Mouse (Mus musculus): ENCODE data around the gene Rad9a. TPM values are rescaled to one million over a fixed set of nuclear protein-coding genes. Genes with fewer than 3 reads are reported as not detected.

The Rad9a gene
- total RNA-seq (2023): 10 to 100 TPM; 30.2 to 36.5 TPM

DNA sequence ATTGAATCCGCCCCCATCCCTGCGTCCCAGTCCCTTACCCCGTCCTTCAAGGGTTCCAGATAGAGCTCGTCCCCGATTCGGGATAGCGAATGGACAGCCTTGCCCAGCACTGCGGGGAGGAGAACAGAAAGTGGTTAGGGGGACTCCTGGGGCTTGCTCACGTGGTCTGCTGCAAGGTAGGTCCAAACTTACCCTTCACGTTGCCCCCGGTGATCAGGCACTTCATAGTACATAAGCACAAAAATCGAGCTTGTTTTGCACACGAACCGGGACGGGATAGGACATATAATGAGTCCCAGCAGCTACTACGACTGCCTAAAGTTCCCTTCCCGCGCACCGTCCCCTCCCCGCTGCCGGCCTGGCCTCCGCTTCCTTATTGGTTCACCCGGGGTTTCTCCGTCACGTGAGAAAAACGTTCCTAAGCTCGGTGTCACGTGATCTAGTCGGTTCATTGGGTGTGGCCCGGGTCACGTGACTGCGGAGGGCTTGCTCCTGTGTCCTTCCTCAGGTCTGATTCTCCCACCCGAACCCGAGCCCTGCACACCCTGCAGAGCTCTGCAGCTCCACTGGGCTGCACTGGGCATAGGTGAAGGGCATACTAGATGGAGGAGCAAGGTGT lies at the start of gene Rad9a:
TSS of gene Rad9a (minus strand) at position 372 of the 619 bp plus-strand sequence.

DNA sequence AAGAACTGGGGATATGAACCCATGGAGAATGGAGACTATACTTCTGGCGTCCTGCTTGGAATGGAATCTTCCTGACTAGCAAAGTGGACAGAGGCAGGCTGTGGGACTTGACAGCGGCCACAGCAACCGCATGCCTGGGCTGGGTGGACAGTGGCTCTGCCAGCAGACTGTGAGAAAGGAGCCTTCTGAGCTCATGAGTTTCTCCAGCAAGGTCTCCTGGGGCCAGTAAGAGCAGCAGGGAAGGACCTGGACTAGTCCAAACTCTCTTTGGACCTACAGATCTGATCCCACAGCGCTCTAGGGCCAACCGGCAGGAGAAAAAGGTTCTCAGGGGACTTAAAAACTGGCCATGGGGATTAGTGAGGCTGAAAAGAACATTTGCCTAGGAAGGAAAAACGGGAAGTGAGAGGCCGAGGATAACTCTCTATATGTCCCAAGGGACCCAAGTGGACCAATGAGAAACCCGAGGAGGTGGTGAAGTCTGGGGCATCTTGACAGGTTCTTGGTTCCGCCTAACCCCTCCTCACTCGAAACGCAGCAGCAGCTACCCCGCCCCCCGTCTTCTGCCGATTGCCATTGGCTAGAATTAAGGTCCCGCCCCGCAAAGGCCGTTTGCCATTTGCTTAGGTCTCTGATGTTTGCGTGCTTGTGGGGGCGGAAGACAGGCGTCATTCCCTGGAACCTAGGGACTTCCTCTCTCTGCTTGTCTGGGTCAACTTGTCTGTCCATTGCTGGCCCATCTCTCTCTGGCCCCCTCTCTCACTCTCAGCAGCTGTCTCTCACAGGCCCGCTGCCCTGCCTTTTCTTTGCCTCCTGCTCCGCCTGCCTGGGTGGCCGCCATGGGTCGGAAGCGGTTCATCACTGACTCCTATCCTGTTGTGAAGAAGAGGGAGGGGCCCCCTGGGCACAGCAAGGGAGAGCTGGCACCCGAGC lies 30.1 kb upstream of the Rad9a start, which contains the start of gene Pold4:
TSS of gene Pold4 (plus strand) at position 647 of the 933 bp plus-strand sequence.

DNA sequence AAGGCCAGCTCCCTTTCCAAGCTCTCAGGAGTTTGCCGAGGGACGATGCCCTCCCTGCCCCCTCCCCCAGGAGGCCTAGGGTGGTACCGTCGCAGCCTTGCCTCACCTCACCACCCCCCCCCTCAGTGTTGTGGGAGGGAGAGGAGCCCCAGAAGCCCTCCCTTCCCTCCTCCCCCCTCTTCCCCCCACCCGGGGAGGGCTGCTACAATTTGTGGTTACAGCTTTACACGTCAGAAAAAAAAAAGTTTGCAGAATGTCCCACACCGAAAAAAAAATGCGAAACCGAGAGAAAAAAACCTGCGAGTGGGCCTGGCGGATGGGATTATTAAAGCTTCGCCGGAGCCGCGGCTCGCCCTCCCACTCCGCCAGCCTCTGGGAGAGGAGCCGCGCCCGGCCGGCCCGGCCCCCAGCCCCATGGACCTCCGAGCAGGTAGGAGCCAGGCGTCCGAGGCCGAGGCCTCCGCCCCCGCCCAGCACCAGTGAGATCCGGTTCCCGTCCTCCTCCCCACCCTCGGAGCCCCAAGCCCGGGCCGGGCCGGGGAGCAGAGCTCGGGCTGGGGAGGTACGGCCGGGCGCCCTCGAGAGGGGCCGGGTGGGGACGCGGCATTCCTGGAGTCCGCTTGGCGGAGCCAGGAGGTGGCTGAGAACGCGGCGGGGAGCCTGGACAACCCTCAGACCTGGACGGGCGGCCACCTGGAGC lies 12.8 kb upstream of the Rad9a start, which contains the start of the genes Clcf1 and AC109138.7:
TSS of gene Clcf1 (plus strand) at position 168 of the 700 bp plus-strand sequence.
TSS of gene AC109138.7 (plus strand) at position 287 of the 700 bp plus-strand sequence.

DNA sequence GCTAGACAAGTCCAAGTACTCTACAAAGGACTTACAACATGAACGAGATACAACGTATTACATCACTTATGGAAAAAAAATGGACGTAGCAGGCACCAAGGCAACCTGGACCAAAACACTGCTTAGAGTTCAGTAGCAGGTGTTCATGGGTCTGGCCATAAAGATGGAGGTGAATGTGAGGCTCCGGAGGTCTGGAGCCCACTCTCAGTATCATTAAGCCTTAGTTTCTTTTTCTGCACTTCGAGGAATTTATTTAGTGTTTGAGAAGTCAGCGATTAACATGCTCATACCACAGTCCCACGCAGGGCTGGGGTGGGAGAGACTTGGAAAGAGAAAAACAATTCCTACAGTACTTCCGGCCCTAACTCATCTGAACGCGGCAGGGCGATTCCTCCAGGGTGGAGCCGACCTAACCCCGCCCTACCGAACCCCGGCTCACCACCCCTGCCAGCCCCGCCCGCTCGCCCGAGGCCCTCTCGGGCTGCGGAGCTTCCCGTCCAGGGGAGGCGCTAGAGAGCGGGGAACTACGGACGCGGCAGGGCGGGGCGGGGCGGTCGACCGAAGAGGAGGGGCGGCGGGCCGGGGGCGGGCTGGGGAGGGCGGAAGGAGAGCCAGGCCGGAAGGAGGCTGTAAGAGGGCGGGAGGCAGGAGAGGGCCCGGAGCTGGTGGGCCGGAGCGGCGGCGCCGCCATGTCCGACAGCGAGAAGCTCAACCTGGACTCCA lies 9.8 kb downstream of the Rad9a start, which contains the start of gene Ppp1ca:
TSS of gene Ppp1ca (plus strand) at position 538 of the 723 bp plus-strand sequence.

DNA sequence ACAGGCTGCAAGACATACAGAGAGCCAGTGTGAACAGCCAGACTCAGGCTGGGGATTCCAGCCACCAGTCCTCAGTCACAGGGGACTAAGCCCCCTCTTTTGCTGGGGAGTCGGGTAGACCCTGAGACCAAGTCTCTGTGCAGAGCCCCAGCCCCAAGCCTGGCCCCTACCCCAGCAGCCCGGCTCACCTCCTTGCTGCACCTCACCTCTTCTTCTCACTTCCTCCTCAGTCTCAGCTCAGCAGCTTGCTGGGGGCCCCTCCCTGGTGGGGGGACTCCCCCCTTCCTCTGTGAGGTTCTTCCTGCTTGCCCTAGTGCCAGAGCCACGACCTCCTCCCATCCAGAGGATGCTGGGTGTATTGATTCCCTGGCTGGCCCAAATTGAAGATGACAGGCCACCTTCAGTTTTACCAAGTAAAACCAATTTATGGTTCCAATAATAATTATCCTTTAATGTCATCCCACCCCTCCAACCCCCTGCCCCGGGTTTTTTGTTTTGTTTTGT lies 10.6 kb downstream of the Rad9a start, which contains the start of gene Tbc1d10c:
TSS of gene Tbc1d10c (minus strand) at position 454 of the 504 bp plus-strand sequence.

DNA sequence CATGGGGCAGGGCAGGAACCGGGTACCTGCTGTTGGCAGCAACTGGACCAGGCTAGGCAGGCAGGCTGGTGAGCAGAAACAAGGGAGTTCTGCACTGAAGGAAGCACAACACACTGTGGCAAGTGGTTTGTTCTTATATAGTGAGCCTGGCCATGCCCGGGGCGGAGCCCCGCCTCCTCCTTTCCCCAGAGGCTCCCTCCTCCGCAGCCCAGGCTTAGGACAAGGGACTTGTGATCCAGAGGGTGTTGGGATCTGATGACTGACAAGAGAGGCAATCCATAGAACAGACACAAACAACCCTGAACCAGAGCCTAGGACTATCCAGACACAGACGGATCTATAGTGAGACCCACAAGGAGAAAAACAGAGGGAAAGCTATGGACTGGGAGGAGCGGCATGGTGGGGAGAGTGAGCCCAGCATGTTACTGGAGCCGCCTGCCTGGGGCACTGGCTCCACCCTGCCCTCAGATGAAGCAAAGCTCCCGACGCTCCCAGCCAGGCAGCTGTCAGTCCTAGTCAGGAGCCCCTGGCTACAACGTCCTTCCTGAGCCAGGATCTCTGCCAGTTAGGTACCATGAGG lies 26.0 kb downstream of the Rad9a start, which contains the start of gene Carns1:
TSS of gene Carns1 (minus strand) at position 112 of the 580 bp plus-strand sequence.

DNA sequence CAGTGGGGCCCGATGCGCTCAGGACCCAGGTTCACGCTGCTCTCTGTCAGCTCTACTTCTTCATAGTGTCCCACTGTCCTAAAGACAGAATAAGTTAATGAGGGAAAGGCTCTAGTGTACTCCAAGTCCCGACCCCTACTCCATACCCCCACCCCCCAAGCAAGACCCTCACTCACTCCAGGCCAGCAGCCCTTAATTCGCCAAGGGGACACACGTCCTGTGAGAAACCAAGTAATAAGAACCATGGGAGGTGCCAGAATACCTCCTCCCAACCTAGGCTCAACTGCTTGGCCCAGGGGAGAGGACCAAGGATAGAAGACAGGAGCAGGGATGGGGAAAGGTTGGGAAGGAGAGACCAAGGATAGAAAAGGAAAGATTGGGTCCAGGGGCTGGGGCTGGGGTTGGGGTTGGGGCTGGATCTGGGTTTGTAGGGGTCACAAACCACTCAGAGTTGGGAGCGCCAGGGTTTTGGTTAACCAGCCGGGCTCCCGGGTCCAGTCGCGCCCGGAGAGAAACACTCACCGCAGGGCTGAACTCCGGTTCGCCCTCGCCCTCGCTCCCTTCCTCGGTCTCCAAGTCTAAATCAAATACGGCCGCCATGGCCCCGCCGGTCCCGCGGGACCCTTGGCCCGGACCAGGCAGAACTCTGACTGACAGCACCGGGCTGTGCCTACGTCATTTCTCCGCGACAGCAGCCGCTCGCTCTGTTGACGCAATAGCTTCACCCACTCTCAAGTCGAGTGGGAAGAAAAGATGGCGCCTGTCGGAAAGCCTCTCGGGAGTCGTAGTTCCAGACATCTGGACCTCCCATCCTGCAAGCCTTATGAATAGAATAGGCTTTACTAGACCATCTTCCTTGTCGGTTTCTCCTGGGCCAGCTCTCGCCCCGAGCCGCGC lies 38.6 kb downstream of the Rad9a start, which contains the start of gene Rps6kb2:
TSS of gene Rps6kb2 (minus strand) at position 709 of the 897 bp plus-strand sequence.

DNA sequence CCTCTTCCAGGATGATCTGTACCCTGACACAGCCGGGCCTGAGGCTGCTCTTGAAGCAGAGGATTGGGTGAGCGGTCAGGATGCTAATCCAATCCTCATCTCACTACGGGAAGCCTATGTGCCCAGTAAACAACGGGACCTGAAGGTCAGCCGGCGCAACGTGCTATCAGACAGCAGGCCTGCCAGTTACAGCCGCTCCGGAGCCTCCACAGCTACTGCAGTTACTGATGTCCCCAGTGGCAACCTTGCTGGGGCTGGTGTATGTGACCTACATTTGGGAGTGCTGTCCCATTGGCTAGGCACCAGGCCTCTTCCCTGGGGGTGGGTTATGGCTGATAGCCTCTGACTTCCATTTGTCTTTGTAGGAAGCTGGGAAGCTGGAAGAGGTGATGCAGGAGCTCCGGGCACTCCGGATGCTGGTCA lies 48.2 kb downstream of the Rad9a start, which contains the start of gene Ptprcap:
TSS of gene Ptprcap (plus strand) at position 373 of the 423 bp plus-strand sequence.

DNA sequence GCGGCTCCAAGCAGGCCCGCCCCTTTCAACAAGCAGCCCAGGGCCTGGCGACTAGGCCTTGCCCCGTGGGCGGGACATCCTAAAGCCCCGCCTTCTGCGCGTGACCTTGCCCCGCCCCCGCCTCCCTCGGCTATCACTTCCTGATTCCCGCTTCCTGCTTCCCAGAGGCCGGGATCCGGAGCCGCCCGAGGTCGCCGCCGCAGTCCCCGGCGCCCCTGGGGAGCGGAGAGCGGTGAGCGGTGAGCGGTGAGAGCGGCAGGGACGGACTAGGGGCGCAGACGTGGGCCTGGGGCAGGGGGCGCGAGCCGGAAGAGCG lies 53.0 kb downstream of the Rad9a start, which contains the start of gene Coro1b:
TSS of gene Coro1b (plus strand) at position 129 of the 316 bp plus-strand sequence.

Other genes starting within 250 kb of the Rad9a start
- gene Aldh3b3, start 243.0 kb downstream of the Rad9a start, total RNA-seq (2023): 10 to 100 TPM; 12.3 to 12.6 TPM
- gene Aldh3b2, start 229.3 kb downstream of the Rad9a start, total RNA-seq (2023): 10 to 100 TPM; 12.7 to 16.4 TPM
- gene Acy3, start 215.1 kb downstream of the Rad9a start, total RNA-seq (2023): under 1 TPM in 1 of 2 experiments, not detected in 1; 0.42 TPM
- not detected for gene Tbx10, start 208.9 kb downstream of the Rad9a start, total RNA-seq (2023)
- gene Nudt8, start 201.1 kb downstream of the Rad9a start, total RNA-seq (2023): 1 to 10 TPM; 5.2 to 5.9 TPM
- gene Gm49405, start 201.0 kb downstream of the Rad9a start, total RNA-seq (2023): 1 to 10 TPM in 1 of 2 experiments, under 1 TPM in 1; 0.70 to 1.0 TPM
- gene Doc2g, start 198.3 kb downstream of the Rad9a start, total RNA-seq (2023): 1 to 10 TPM in 1 of 2 experiments, under 1 TPM in 1; 0.55 to 2.2 TPM
- 10 to 100 TPM; 69.0 to 69.5 TPM for gene Ndufv1, start 188.9 kb downstream of the Rad9a start, total RNA-seq (2023)
- gene Gstp1, start 163.7 kb downstream of the Rad9a start, total RNA-seq (2023): 10 to 100 TPM; 71.2 to 96.6 TPM
- gene Gstp2, start 155.6 kb downstream of the Rad9a start, total RNA-seq (2023): 1 to 10 TPM; 5.9 to 8.4 TPM
- 1 to 10 TPM; 5.3 to 8.8 TPM for gene Gstp3, start 142.1 kb downstream of the Rad9a start, total RNA-seq (2023)
- gene Cabp2, start 120.1 kb downstream of the Rad9a start, total RNA-seq (2023): not detected
- gene Cdk2ap2, start 104.5 kb downstream of the Rad9a start, total RNA-seq (2023): 100 to 1,000 TPM; 208 to 221 TPM
- 100 to 1,000 TPM; 161 to 176 TPM for gene Pitpnm1, start 101.7 kb downstream of the Rad9a start, total RNA-seq (2023)
- gene Aip, start 75.8 kb downstream of the Rad9a start, total RNA-seq (2023): 100 to 1,000 TPM in 1 of 2 experiments, 10 to 100 TPM in 1; 96.8 to 101 TPM
- not detected for gene Gpr152, start 61.9 kb downstream of the Rad9a start, total RNA-seq (2023)
- under 1 TPM in 1 of 2 experiments, not detected in 1; 0.22 TPM for gene Cabp4, start 57.6 kb downstream of the Rad9a start, total RNA-seq (2023)
- gene Coro1b, start 53.0 kb downstream of the Rad9a start, total RNA-seq (2023): 100 to 1,000 TPM; 186 to 201 TPM
- gene Ptprcap, start 48.1 kb downstream of the Rad9a start, total RNA-seq (2023): 10 to 100 TPM in 1 of 2 experiments, 1 to 10 TPM in 1; 8.0 to 11.7 TPM
- gene Rps6kb2, start 38.3 kb downstream of the Rad9a start, total RNA-seq (2023): 10 to 100 TPM; 43.1 to 43.8 TPM
- gene Carns1, start 26.2 kb downstream of the Rad9a start, total RNA-seq (2023): 10 to 100 TPM; 24.4 to 28.9 TPM
- gene Tbc1d10c, start 10.4 kb downstream of the Rad9a start, total RNA-seq (2023): 100 to 1,000 TPM; 110 to 127 TPM
- gene Ppp1ca, start 9.6 kb downstream of the Rad9a start, total RNA-seq (2023): 100 to 1,000 TPM; 420 to 454 TPM
- gene Clcf1, start 12.6 kb upstream of the Rad9a start, total RNA-seq (2023): 1 to 10 TPM; 2.4 to 2.8 TPM
- gene AC109138.7, start 12.7 kb upstream of the Rad9a start, total RNA-seq (2023): not detected
- 10 to 100 TPM; 55.9 to 59.1 TPM for gene Pold4, start 30.2 kb upstream of the Rad9a start, total RNA-seq (2023)
- gene Ssh3, start 67.5 kb upstream of the Rad9a start, total RNA-seq (2023): 10 to 100 TPM; 29.4 to 30.5 TPM
- 10 to 100 TPM; 30.7 to 42.6 TPM for gene Ankrd13d, start 81.5 kb upstream of the Rad9a start, total RNA-seq (2023)
- gene Grk2, start 104.6 kb upstream of the Rad9a start, total RNA-seq (2023): 100 to 1,000 TPM; 416 to 479 TPM
- gene Kdm2a, start 196.6 kb upstream of the Rad9a start, total RNA-seq (2023): 100 to 1,000 TPM in 1 of 2 experiments, 10 to 100 TPM in 1; 90.4 to 121 TPM
- gene Rhod, start 237.8 kb upstream of the Rad9a start, total RNA-seq (2023): not detected